Mouse (Mus musculus) small intestine, adult 2 months (tissue): ENCODE results near the gene Itsn1.

Experiments
- CTCF ChIP-seq: fragments of 200-500 bp; IDR thresholded peaks from 2 replicates; pipeline ENCODE4 v1.5.1; 2012; ENCODE audit warnings: low read depth, mild to moderate bottlenecking, control low read depth, inconsistent platforms, low read length, moderate library complexity, mixed read lengths; ENCODE audit not compliant: insufficient replicate concordance, insufficient read length; ENCODE audit errors: extremely low read depth
- POLR2A ChIP-seq: fragments of 200-500 bp; IDR thresholded peaks from 2 replicates; pipeline ENCODE4 v1.6.1; 2012; ENCODE audit warnings: low read depth, mild to moderate bottlenecking, control low read depth, inconsistent platforms, low read length, moderate library complexity

DNA sequence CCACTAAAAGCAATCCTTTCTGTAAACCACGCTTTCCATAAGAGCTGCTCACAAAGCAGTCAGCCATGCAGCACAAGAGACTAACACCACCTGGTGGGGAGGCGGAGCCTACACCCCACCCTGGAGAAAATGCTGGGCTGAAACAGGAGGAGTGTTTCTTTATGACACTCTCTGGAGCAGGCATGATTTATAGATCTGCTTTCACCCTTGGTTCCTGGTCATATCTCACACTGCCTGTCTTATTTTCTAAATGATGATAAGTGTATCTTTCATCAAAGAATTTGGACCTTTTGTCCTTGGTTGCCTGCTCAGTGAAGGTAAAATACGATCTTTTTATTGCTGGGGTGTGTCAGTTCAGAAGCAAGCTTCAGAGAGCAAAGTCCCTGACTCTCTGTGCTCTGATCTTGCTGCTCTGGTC lies 26.3 kb upstream of the Itsn1 start:
- TF ChIP-seq CTCF (no peak), POLR2A (no peak)
